Mouse (Mus musculus): ENCODE results near the gene Pctp. TPM values are rescaled to one million over a fixed set of nuclear protein-coding genes. Genes with fewer than 3 reads are reported as not detected.

The Pctp gene
- polyA plus RNA-seq (2015; fragmentation: Nextera tagmentation; extraction: Ambion mirVana): 1.9 and 2.3 TPM in 2 replicates

- WGBS: 16% methylated on average over 35 of the region's 35 CpGs
- H3K4me1 ChIP-seq (replicated peaks): peaks cover 11% of the 10 kb centered on the region
Measured at GRCm38 (mm10) chr11:90002231-90002986, at the start of gene Pctp. Gene Pctp (minus strand): TSS chr11:90002894.

GRCm38 (mm10) chr11:90050016-90050415, 47.3 kb upstream of the Pctp start:
- H3K4me3 ChIP-seq: no peak overlapping the region
- ATAC-seq (ENCODE audit: low FRiP score): no peak
- no peak overlapping the region for H3K4me2 ChIP-seq
- H3K9ac ChIP-seq: no peak overlapping the region
- H3K4me1 ChIP-seq (replicated peaks): no peaks in the 10 kb centered on the region
- no peaks in the 10 kb centered on the region for H3K36me3 ChIP-seq
- WGBS: 91% methylated on average over 7 of the region's 7 CpGs
- no peaks in the 10 kb centered on the region for H3K9me3 ChIP-seq
- no peak overlapping the region for H3K27ac ChIP-seq
- H3K27me3 ChIP-seq: 0 out of 2 replicates have a peak, but pooled peaks cover 4% of the 10 kb centered on the region

More at GRCm38 (mm10) chr11:90002231-90002986, at the start of gene Pctp:
- peaks cover 13% of the 10 kb centered on the region; the same call in 1 of the 2 replicates for H3K27me3 ChIP-seq
- H3K36me3 ChIP-seq: no peaks in the 10 kb centered on the region
- peak within 1 kb of the TSS; percentile 48 for H3K4me3 ChIP-seq
- H3K4me2 ChIP-seq: peak within 1 kb of the TSS; percentile 73
- no peak within 1 kb of the TSS for H3K27ac ChIP-seq
- ATAC-seq (ENCODE audit: low FRiP score): peak; percentile 83
- H3K9ac ChIP-seq: peak within 1 kb of the TSS; percentile 68
- no peaks in the 10 kb centered on the region for H3K9me3 ChIP-seq

GRCm38 (mm10) chr11:90047271-90047670, 44.6 kb upstream of the Pctp start:
- H3K27ac ChIP-seq: no peak overlapping the region
- H3K4me3 ChIP-seq: no peak overlapping the region
- H3K36me3 ChIP-seq: no peaks in the 10 kb centered on the region
- no peak overlapping the region for H3K4me2 ChIP-seq
- H3K9me3 ChIP-seq: no peaks in the 10 kb centered on the region
- H3K4me1 ChIP-seq (replicated peaks): no peaks in the 10 kb centered on the region
- H3K27me3 ChIP-seq: 0 out of 2 replicates have a peak, but pooled peaks cover 4% of the 10 kb centered on the region
- ATAC-seq (ENCODE audit: low FRiP score): no peak
- WGBS: 93% methylated on average over 9 of the region's 9 CpGs
- no peak overlapping the region for H3K9ac ChIP-seq

- Histone ChIP-seq H3K9me3 (no peaks in the 10 kb centered on the region), H3K4me2 (no peak overlapping the region), H3K9ac (no peak overlapping the region), H3K36me3 (no peaks in the 10 kb centered on the region), H3K27me3 (0 out of 2 replicates have a peak, but pooled peaks cover 4% of the 10 kb centered on the region), H3K4me1 (replicated peaks) (no peaks in the 10 kb centered on the region), H3K27ac (no peak overlapping the region), H3K4me3 (no peak overlapping the region)
- 45% methylated on average over 7 of the region's 7 CpGs for WGBS
- ATAC-seq (ENCODE audit: low FRiP score): no peak
Measured at GRCm38 (mm10) chr11:90046211-90046610, 43.5 kb upstream of the Pctp start.

GRCm38 (mm10) chr11:90044459-90044858, 41.8 kb upstream of the Pctp start:
- no peaks in the 10 kb centered on the region for H3K4me1 ChIP-seq (replicated peaks)
- 0 out of 2 replicates have a peak, but pooled peaks cover 4% of the 10 kb centered on the region for H3K27me3 ChIP-seq
- no peak for ATAC-seq (ENCODE audit: low FRiP score)
- H3K4me3 ChIP-seq: no peak overlapping the region
- H3K9me3 ChIP-seq: no peaks in the 10 kb centered on the region
- no peak overlapping the region for H3K27ac ChIP-seq
- no peak overlapping the region for H3K4me2 ChIP-seq
- 92% methylated on average over 4 of the region's 4 CpGs for whole genome bisulfite sequencing
- no peaks in the 10 kb centered on the region for H3K36me3 ChIP-seq
- no peak overlapping the region for H3K9ac ChIP-seq

GRCm38 (mm10) chr11:90038022-90038421, 35.3 kb upstream of the Pctp start:
- Histone ChIP-seq H3K9me3 (0 out of 2 replicates have a peak, but pooled peaks cover 5% of the 10 kb centered on the region), H3K27ac (no peak overlapping the region), H3K4me2 (no peak overlapping the region), H3K36me3 (peaks cover 5% of the 10 kb centered on the region; the same call in 1 of the 2 replicates), H3K4me3 (no peak overlapping the region), H3K4me1 (replicated peaks) (peaks cover 5% of the 10 kb centered on the region), H3K27me3 (no peaks in the 10 kb centered on the region), H3K9ac (no peak overlapping the region)
- 20% methylated on average over 5 of the region's 5 CpGs for WGBS
- no peak for ATAC-seq (ENCODE audit: low FRiP score)

- peaks cover 5% of the 10 kb centered on the region; the same call in 1 of the 2 replicates for H3K36me3 ChIP-seq
- H3K4me1 ChIP-seq (replicated peaks): peaks cover 10% of the 10 kb centered on the region
- H3K9ac ChIP-seq: no peak overlapping the region
- 91% methylated on average over 4 of the region's 4 CpGs for WGBS
- no peak for ATAC-seq (ENCODE audit: low FRiP score)
- no peak overlapping the region for H3K4me2 ChIP-seq
- 0 out of 2 replicates have a peak, but pooled peaks cover 5% of the 10 kb centered on the region for H3K9me3 ChIP-seq
- peaks cover 10% of the 10 kb centered on the region for H3K27me3 ChIP-seq
- no peak overlapping the region for H3K27ac ChIP-seq
- no peak overlapping the region for H3K4me3 ChIP-seq
Measured at GRCm38 (mm10) chr11:90036416-90036815, 33.7 kb upstream of the Pctp start.

- Histone ChIP-seq H3K4me1 (replicated peaks) (peaks cover 17% of the 10 kb centered on the region), H3K4me3 (no peak overlapping the region), H3K36me3 (peaks cover 5% of the 10 kb centered on the region; the same call in 1 of the 2 replicates), H3K9me3 (0 out of 2 replicates have a peak, but pooled peaks cover 5% of the 10 kb centered on the region), H3K27me3 (peaks cover 14% of the 10 kb centered on the region), H3K9ac (no peak overlapping the region), H3K27ac (no peak overlapping the region), H3K4me2 (no peak overlapping the region)
- ATAC-seq (ENCODE audit: low FRiP score): no peak
- WGBS: 93% methylated on average over 14 of the region's 14 CpGs
Measured at GRCm38 (mm10) chr11:90035532-90035931, 32.8 kb upstream of the Pctp start.

GRCm38 (mm10) chr11:90034646-90035045, 32.0 kb upstream of the Pctp start:
- ATAC-seq (ENCODE audit: low FRiP score): no peak
- H3K36me3 ChIP-seq: peaks cover 5% of the 10 kb centered on the region; the same call in 1 of the 2 replicates
- H3K4me1 ChIP-seq (replicated peaks): peaks cover 25% of the 10 kb centered on the region
- H3K27me3 ChIP-seq: peaks cover 17% of the 10 kb centered on the region
- 0 out of 2 replicates have a peak, but pooled peaks cover 5% of the 10 kb centered on the region for H3K9me3 ChIP-seq
- no peak overlapping the region for H3K27ac ChIP-seq
- H3K9ac ChIP-seq: no peak overlapping the region
- H3K4me3 ChIP-seq: no peak overlapping the region
- no peak overlapping the region for H3K4me2 ChIP-seq
- 89% methylated on average over 12 of the region's 12 CpGs for WGBS

- no peak overlapping the region for H3K27ac ChIP-seq
- WGBS: 45% methylated on average over 5 of the region's 5 CpGs
- H3K27me3 ChIP-seq: peaks cover 20% of the 10 kb centered on the region
- peak overlapping the region; percentile 54 for H3K4me2 ChIP-seq
- no peak for ATAC-seq (ENCODE audit: low FRiP score)
- peak overlapping the region; percentile 16; the same call in 1 of the 2 replicates for H3K4me3 ChIP-seq
- H3K36me3 ChIP-seq: peaks cover 5% of the 10 kb centered on the region; the same call in 1 of the 2 replicates
- 0 out of 2 replicates have a peak, but pooled peaks cover 5% of the 10 kb centered on the region for H3K9me3 ChIP-seq
- H3K4me1 ChIP-seq (replicated peaks): peaks cover 28% of the 10 kb centered on the region
- H3K9ac ChIP-seq: no peak overlapping the region
Measured at GRCm38 (mm10) chr11:90033442-90033841, 30.7 kb upstream of the Pctp start.

- Histone ChIP-seq H3K36me3 (peaks cover 5% of the 10 kb centered on the region; the same call in 1 of the 2 replicates), H3K27ac (no peak overlapping the region), H3K9ac (no peak overlapping the region), H3K27me3 (peaks cover 20% of the 10 kb centered on the region), H3K9me3 (0 out of 2 replicates have a peak, but pooled peaks cover 5% of the 10 kb centered on the region), H3K4me2 (peak overlapping the region; percentile 54), H3K4me3 (peak overlapping the region; percentile 16; the same call in 1 of the 2 replicates), H3K4me1 (replicated peaks) (peaks cover 28% of the 10 kb centered on the region)
- ATAC-seq (ENCODE audit: low FRiP score): no peak
- 30% methylated on average over 8 of the region's 8 CpGs for WGBS
Measured at GRCm38 (mm10) chr11:90032807-90033206, 30.1 kb upstream of the Pctp start.

- Histone ChIP-seq H3K36me3 (no peaks in the 10 kb centered on the region), H3K27ac (no peak overlapping the region), H3K4me2 (peak overlapping the region; percentile 54), H3K4me3 (peak overlapping the region; percentile 33), H3K4me1 (replicated peaks) (peaks cover 36% of the 10 kb centered on the region), H3K9me3 (no peaks in the 10 kb centered on the region), H3K27me3 (peaks cover 20% of the 10 kb centered on the region), H3K9ac (0 out of 2 replicates have a peak overlapping the region, but pooled peaks have one; percentile 26)
- ATAC-seq (ENCODE audit: low FRiP score): no peak
- WGBS: 36% methylated on average over 7 of the region's 7 CpGs
Measured at GRCm38 (mm10) chr11:90031076-90031475, 28.4 kb upstream of the Pctp start.

All from hindbrain, embryonic 13.5 days (tissue).